In the genomic region with DNA sequence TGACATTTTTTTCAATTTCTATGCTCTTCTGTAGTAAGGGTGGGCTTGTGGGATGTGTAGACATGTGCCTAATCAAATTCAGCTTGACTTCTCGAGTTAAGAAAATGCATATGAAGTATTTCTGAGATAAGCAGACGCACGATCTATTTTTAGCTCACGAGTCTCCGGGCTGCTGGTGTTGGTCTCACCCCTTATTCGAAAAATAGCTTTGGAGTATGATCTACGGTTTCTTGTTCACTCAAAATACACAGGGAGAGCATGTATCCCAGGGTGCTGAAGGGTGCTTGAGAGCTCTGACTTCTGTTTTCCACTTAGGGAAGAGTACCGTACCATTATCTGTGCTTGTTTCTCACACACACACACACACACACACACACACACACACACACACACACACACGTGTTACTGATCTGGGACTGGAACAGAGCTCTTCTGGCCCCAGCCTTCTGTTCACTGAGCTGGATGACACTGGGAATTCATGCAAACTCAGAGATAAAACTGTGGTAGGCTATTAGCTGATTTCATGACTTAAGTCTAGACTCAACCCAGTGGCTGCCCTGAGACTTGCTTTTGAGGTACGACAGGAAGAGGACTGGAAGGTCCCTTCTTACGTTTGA, we compare ENCODE assay signal across 13 mouse cellular contexts. TPM values are rescaled to one million over a fixed set of nuclear protein-coding genes. Genes with fewer than 3 reads are reported as not detected.
DNase-seq lines count a peak whose midpoint lies in the region; ATAC-seq and TF ChIP-seq lines count a peak whose summit lies in the region.
"Had no signal": no experiment of that assay in that cellular context is flagged by ENCODE, and none has a peak within 500 bp of the region (broad histone marks: within the 10 kb centered on the region; RNA-seq: fewer than 3 reads in every experiment).

No protein-coding gene starts in this region.

- no peak for DNase-seq in forebrain, embryonic 10.5 days (ENCODE audit: extremely low spot score, low spot score)
- no peak for DNase-seq in lung, postnatal 4 days
- DNase-seq in forebrain, postnatal 0 days, result peak; percentile 75
- DNase-seq in cerebellum, adult 18-20 months, result no peak
- DNase-seq in left cerebral cortex, postnatal 4 days, result no peak
- DNase-seq: adrenal gland, postnatal 10 days; cerebellum, adult 9-11 months had no signal

- H3K9ac ChIP-seq in forebrain, embryonic 13.5 days, result no peak overlapping the region
- no peak overlapping the region for H3K9ac ChIP-seq in lung, embryonic 15.5 days
- H3K9ac ChIP-seq in forebrain, postnatal 0 days, result no peak overlapping the region; the same call in 1 of the 2 replicates
- H3K9ac ChIP-seq in midbrain, embryonic 16.5 days (ENCODE audit: low read depth, low read length), result no peak overlapping the region
- H3K9ac ChIP-seq: intestine, embryonic 15.5 days; limb, embryonic 12.5 days had no signal

- no peaks in the 10 kb centered on the region for H3K36me3 ChIP-seq in forebrain, embryonic 13.5 days (ENCODE audit: poor library complexity, severe bottlenecking)
- no peaks in the 10 kb centered on the region for H3K36me3 ChIP-seq in forebrain, embryonic 10.5 days (replicated peaks)
- H3K36me3 ChIP-seq in lung, embryonic 15.5 days, result no peaks in the 10 kb centered on the region
- H3K36me3 ChIP-seq in forebrain, postnatal 0 days (ENCODE audit: insufficient read depth), result no peaks in the 10 kb centered on the region
- no peaks in the 10 kb centered on the region for H3K36me3 ChIP-seq in midbrain, embryonic 16.5 days (ENCODE audit: control insufficient read depth, insufficient read depth, low read length)
- H3K36me3 ChIP-seq: intestine, embryonic 15.5 days; limb, embryonic 12.5 days had no signal

- peak; percentile 77 for ATAC-seq in forebrain, embryonic 13.5 days
- ATAC-seq in lung, embryonic 15.5 days (ENCODE audit: borderline replicate concordance, extremely low read depth, low FRiP score, low TSS enrichment), result peak; percentile 42; the same call in 1 of the 2 replicates
- ATAC-seq in forebrain, postnatal 0 days, result peak; percentile 89
- peak; percentile 68 for ATAC-seq in midbrain, embryonic 16.5 days
- ATAC-seq: intestine, embryonic 15.5 days; Patski had no signal

- TF ChIP-seq CTCF in forebrain, postnatal 0 days (IDR thresholded peaks at IDR 0.05; ENCODE audit: low read depth), result no peak

- H3K4me2 ChIP-seq in forebrain, embryonic 13.5 days, result no peak overlapping the region
- no peak overlapping the region for H3K4me2 ChIP-seq in lung, embryonic 15.5 days
- H3K4me2 ChIP-seq in forebrain, postnatal 0 days (ENCODE audit: low read depth), result 0 out of 2 replicates have a peak overlapping the region, but pooled peaks have one; percentile 8
- no peak overlapping the region for H3K4me2 ChIP-seq in midbrain, embryonic 16.5 days (ENCODE audit: low read length)
- H3K4me2 ChIP-seq: intestine, embryonic 15.5 days; limb, embryonic 12.5 days had no signal

- H3K4me1 ChIP-seq in forebrain, embryonic 13.5 days, result no peaks in the 10 kb centered on the region
- no peaks in the 10 kb centered on the region for H3K4me1 ChIP-seq in forebrain, embryonic 10.5 days
- H3K4me1 ChIP-seq in lung, embryonic 15.5 days, result peaks cover 21% of the 10 kb centered on the region; the same call in 1 of the 2 replicates
- 0 out of 2 replicates have a peak, but pooled peaks cover 6% of the 10 kb centered on the region for H3K4me1 ChIP-seq in forebrain, postnatal 0 days (ENCODE audit: insufficient read depth)
- H3K4me1 ChIP-seq in midbrain, embryonic 16.5 days (ENCODE audit: control insufficient read depth, insufficient read depth, low read length), result peaks cover 10% of the 10 kb centered on the region
- H3K4me1 ChIP-seq: intestine, embryonic 15.5 days had no signal

- no peak overlapping the region for H3K4me3 ChIP-seq in forebrain, embryonic 13.5 days
- no peak overlapping the region for H3K4me3 ChIP-seq in forebrain, embryonic 10.5 days
- H3K4me3 ChIP-seq in lung, embryonic 15.5 days, result no peak overlapping the region
- no peak overlapping the region for H3K4me3 ChIP-seq in forebrain, postnatal 0 days (ENCODE audit: low read depth, low read length)
- no peak overlapping the region for H3K4me3 ChIP-seq in midbrain, embryonic 16.5 days (ENCODE audit: low read depth, low read length)
- H3K4me3 ChIP-seq: intestine, embryonic 15.5 days; limb, embryonic 12.5 days had no signal

- H3K9me3 ChIP-seq in forebrain, embryonic 13.5 days (replicated peaks), result no peaks in the 10 kb centered on the region
- no peaks in the 10 kb centered on the region for H3K9me3 ChIP-seq in forebrain, embryonic 10.5 days
- H3K9me3 ChIP-seq in lung, embryonic 15.5 days, result no peaks in the 10 kb centered on the region
- H3K9me3 ChIP-seq in forebrain, postnatal 0 days (ENCODE audit: low read length), result no peaks in the 10 kb centered on the region
- H3K9me3 ChIP-seq in midbrain, embryonic 16.5 days (replicated peaks; ENCODE audit: control insufficient read depth, low read length, poor library complexity, severe bottlenecking), result no peaks in the 10 kb centered on the region
- H3K9me3 ChIP-seq: intestine, embryonic 15.5 days; limb, embryonic 12.5 days had no signal

- H3K27me3 ChIP-seq in forebrain, embryonic 13.5 days, result no peaks in the 10 kb centered on the region
- no peaks in the 10 kb centered on the region for H3K27me3 ChIP-seq in forebrain, embryonic 10.5 days (ENCODE audit: poor library complexity, severe bottlenecking)
- H3K27me3 ChIP-seq in lung, embryonic 15.5 days, result no peaks in the 10 kb centered on the region
- H3K27me3 ChIP-seq in forebrain, postnatal 0 days (ENCODE audit: insufficient read depth, low read length), result no peaks in the 10 kb centered on the region
- H3K27me3 ChIP-seq in midbrain, embryonic 16.5 days (ENCODE audit: control insufficient read depth, insufficient read depth, low read depth, low read length), result no peaks in the 10 kb centered on the region
- H3K27me3 ChIP-seq: intestine, embryonic 15.5 days; limb, embryonic 12.5 days; Patski had no signal

- WGBS in forebrain, embryonic 13.5 days, result 74% methylated on average over 11 of the region's 11 CpGs
- 89% methylated on average over 11 of the region's 11 CpGs for WGBS in forebrain, embryonic 10.5 days
- 23% methylated on average over 11 of the region's 11 CpGs for WGBS in lung, embryonic 15.5 days
- WGBS in forebrain, postnatal 0 days, result 42% methylated on average over 11 of the region's 11 CpGs
- WGBS in midbrain, embryonic 16.5 days, result 55% methylated on average over 11 of the region's 11 CpGs

- intact Hi-C loops in left cerebral cortex, postnatal 4 days (cut with DNase I), result no loop called here

- H3K27ac ChIP-seq in forebrain, embryonic 13.5 days, result no peak overlapping the region
- H3K27ac ChIP-seq in forebrain, embryonic 10.5 days, result no peak overlapping the region
- peak overlapping the region; percentile 34 for H3K27ac ChIP-seq in lung, embryonic 15.5 days
- H3K27ac ChIP-seq in forebrain, postnatal 0 days (ENCODE audit: low read depth, low read length), result 0 out of 2 replicates have a peak overlapping the region, but pooled peaks have one; percentile 66
- no peak overlapping the region for H3K27ac ChIP-seq in midbrain, embryonic 16.5 days (ENCODE audit: low read length)
- H3K27ac ChIP-seq: intestine, embryonic 15.5 days; limb, embryonic 12.5 days had no signal

RNA-seq across cellular contexts. Expression of gene Map4k3, which starts 34.9 kb away (rescaled TPM):
- polyA plus RNA-seq in forebrain, embryonic 13.5 days (2015; fragmentation: Nextera tagmentation; extraction: Ambion mirVana), result 21.3 and 21.5 TPM in 2 replicates
- polyA plus RNA-seq in forebrain, embryonic 10.5 days (2016; fragmentation: Nextera tagmentation; extraction: Ambion mirVana), result 13.9 and 15.9 TPM in 2 replicates
- 44.6 and 46.4 TPM in 2 replicates for polyA plus RNA-seq in lung, embryonic 15.5 days (2015; fragmentation: Nextera tagmentation; extraction: Ambion mirVana)
- total RNA-seq in forebrain, postnatal 0 days (2014; rRNA removed), result 62.9 and 76.9 TPM in 2 replicates
- polyA plus RNA-seq in forebrain, postnatal 0 days (2015; fragmentation: Nextera tagmentation; extraction: Ambion mirVana), result 15.0 and 17.9 TPM in 2 replicates
- 21.2 and 26.3 TPM in 2 replicates for polyA plus RNA-seq in midbrain, embryonic 16.5 days (2015; fragmentation: Nextera tagmentation; extraction: Ambion mirVana)
- total RNA-seq in left cerebral cortex, postnatal 4 days (2021), result 10 to 100 TPM; 67.7 to 72.9 TPM

Comparison
In these comparisons a context has a peak if more than half of its experiments do, and no peak if none do; other contexts are left out.
1. H3K27ac ChIP-seq: peak in lung, embryonic 15.5 days (single experiment) and forebrain, postnatal 0 days (single experiment); none in forebrain, embryonic 13.5 days (single experiment), forebrain, embryonic 10.5 days (single experiment) and midbrain, embryonic 16.5 days (single experiment).
2. Peak in every context shown above with its lines, with median percentiles within 50 percentile points of each other: ATAC-seq.